Mouse (Mus musculus) lung, postnatal 0 days (tissue): ENCODE results near the gene Polr3c. TPM values are rescaled to one million over a fixed set of nuclear protein-coding genes. Genes with fewer than 3 reads are reported as not detected.
"Not testable (repeated sequence)": the region's sequence is repeated elsewhere in the genome, so short reads cannot be mapped to it uniquely, and the experiment has no call there.

ENCODE experiments used
- ATAC-seq: fragments of 200-750 bp; cut with Nextera tagmentation; 2 replicates; pipeline ENCODE4 v1.8.0; 2017; ENCODE audit warnings: moderate library complexity
- DNase-seq: peaks from one replicate; pipeline ENCODE4 v3.0.0-alpha.2; 2016; ENCODE audit warnings: low spot score
- H3K27ac ChIP-seq: fragments of 300-500 bp; sonication (generic); 2 replicates; pipeline ENCODE4 v1.5.1; 2014; ENCODE audit warnings: antibody characterized with exemption, mild to moderate bottlenecking, low read length, mixed read lengths
- H3K27me3 ChIP-seq: fragments of 300-500 bp; sonication (generic); replicated peaks from 2 replicates; pipeline ENCODE4 v1.6.1; 2014; ENCODE audit warnings: low read length, mixed read lengths; ENCODE audit not compliant: insufficient read depth
- H3K36me3 ChIP-seq: fragments of 300-500 bp; sonication (generic); 2 replicates; pipeline ENCODE4 v1.6.1; 2014; ENCODE audit warnings: low read length, mixed read lengths; ENCODE audit not compliant: insufficient read depth
- H3K4me1 ChIP-seq: fragments of 300-500 bp; sonication (generic); 2 replicates; pipeline ENCODE4 v1.6.1; 2014; ENCODE audit warnings: antibody characterized with exemption, low read depth, low read length, mixed read lengths; ENCODE audit not compliant: insufficient read depth
- H3K4me2 ChIP-seq: fragments of 300-500 bp; sonication (generic); replicated peaks from 2 replicates; pipeline ENCODE4 v1.6.1; 2014; ENCODE audit warnings: low read depth, mild to moderate bottlenecking, low read length, moderate library complexity, mixed read lengths
- H3K4me3 ChIP-seq: fragments of 300-500 bp; sonication (generic); 2 replicates; pipeline ENCODE4 v1.5.1; 2014; ENCODE audit warnings: low read depth, low read length
- H3K9ac ChIP-seq: fragments of 300-500 bp; sonication (generic); replicated peaks from 2 replicates; pipeline ENCODE4 v1.6.1; 2014; ENCODE audit warnings: low read depth, mild to moderate bottlenecking
- H3K9me3 ChIP-seq: fragments of 300-500 bp; sonication (generic); 2 replicates; pipeline ENCODE4 v1.6.1; 2016; ENCODE audit warnings: low read length, mixed read lengths
- CTCF ChIP-seq: IDR thresholded peaks from 2 replicates; pipeline ENCODE4 v1.5.1; 2016; ENCODE audit warnings: antibody characterized with exemption, mild to moderate bottlenecking
- EP300 ChIP-seq: IDR thresholded peaks from 2 replicates; pipeline ENCODE4 v1.6.1; 2016; ENCODE audit warnings: antibody characterized with exemption, mild to moderate bottlenecking, control low read depth
- WGBS: fragments of 180-500 bp; shearing (Covaris S2); extraction: QIAGEN DNeasy Blood & Tissue Kit; methylation state at CpG from one replicate; pipeline ENCODE4 v1.1.7; 2014; 5-methylcytosine and 5-hydroxymethylcytosine counted together
- polyA plus RNA-seq: library from polyadenylated mRNA; unstranded; fragments of >200 nt; fragmentation: Nextera tagmentation; extraction: Ambion mirVana; gene quantifications from 2 replicates; pipeline ENCODE4 v1.2.1, GENCODE M21; 2015

Gene Polr3c
- polyA plus RNA-seq, 1 experiment from 2014 or later = 17.9 TPM

GRCm38 (mm10) chr3:96668424-96669067 is 58.9 kb downstream of the Polr3c start:
- H3K4me1 ChIP-seq = 0 out of 2 replicates have a peak, but pooled peaks cover 9% of the 10 kb centered on the region
- no peaks in the 10 kb centered on the region for H3K9me3 ChIP-seq
- no peak overlapping the region for H3K27ac ChIP-seq
- DNase-seq = no peak
- H3K27me3 ChIP-seq = no peaks in the 10 kb centered on the region
- no peak overlapping the region for H3K9ac ChIP-seq
- no peak overlapping the region for H3K4me2 ChIP-seq
- TF ChIP-seq CTCF (no peak), EP300 (no peak)
- WGBS = 94% methylated on average over 5 of the region's 5 CpGs
- ATAC-seq = no peak
- no peaks in the 10 kb centered on the region for H3K36me3 ChIP-seq
- no peak overlapping the region for H3K4me3 ChIP-seq

- H3K27me3 ChIP-seq = no peaks in the 10 kb centered on the region
- H3K4me2 ChIP-seq = no peak overlapping the region
- no peak overlapping the region for H3K4me3 ChIP-seq
- H3K4me1 ChIP-seq = 0 out of 2 replicates have a peak, but pooled peaks cover 9% of the 10 kb centered on the region
- no peak for ATAC-seq
- H3K36me3 ChIP-seq = no peaks in the 10 kb centered on the region
- TF ChIP-seq CTCF (peak; percentile 65), EP300 (no peak)
- H3K9me3 ChIP-seq = no peaks in the 10 kb centered on the region
- DNase-seq = peak; percentile 36
- no peak overlapping the region for H3K9ac ChIP-seq
- no peak overlapping the region for H3K27ac ChIP-seq
- WGBS = 39% methylated on average over 1 of the region's 1 CpGs
These were observed 60.1 kb downstream of the Polr3c start for GRCm38 (mm10) chr3:96667316-96667715.

GRCm38 (mm10) chr3:96666916-96667315 is 60.5 kb downstream of the Polr3c start:
- H3K9ac ChIP-seq = no peak overlapping the region
- H3K4me3 ChIP-seq = no peak overlapping the region
- TF ChIP-seq EP300 (no peak), CTCF (no peak)
- H3K36me3 ChIP-seq = no peaks in the 10 kb centered on the region
- WGBS = 88% methylated on average over 5 of the region's 5 CpGs
- ATAC-seq = no peak
- DNase-seq = no peak
- H3K27ac ChIP-seq = no peak overlapping the region
- no peaks in the 10 kb centered on the region for H3K9me3 ChIP-seq
- 0 out of 2 replicates have a peak, but pooled peaks cover 9% of the 10 kb centered on the region for H3K4me1 ChIP-seq
- no peaks in the 10 kb centered on the region for H3K27me3 ChIP-seq
- no peak overlapping the region for H3K4me2 ChIP-seq

GRCm38 (mm10) chr3:96665732-96666363 is 61.6 kb downstream of the Polr3c start:
- H3K4me3 ChIP-seq, H3K4me2 ChIP-seq, ATAC-seq, H3K9ac ChIP-seq, H3K27me3 ChIP-seq, H3K9me3 ChIP-seq, DNase-seq, H3K27ac ChIP-seq, H3K36me3 ChIP-seq, H3K4me1 ChIP-seq: not testable (repeated sequence)
- 83% methylated on average over 6 of the region's 7 CpGs for WGBS

GRCm38 (mm10) chr3:96663432-96664239 is 63.8 kb downstream of the Polr3c start:
- H3K36me3 ChIP-seq = no peaks in the 10 kb centered on the region
- ATAC-seq (peak; percentile 95), DNase-seq (peak; percentile 92)
- H3K27me3 ChIP-seq = no peaks in the 10 kb centered on the region
- H3K27ac ChIP-seq = peak overlapping the region; percentile 38; the same call in 1 of the 2 replicates
- H3K4me1 ChIP-seq = 0 out of 2 replicates have a peak, but pooled peaks cover 4% of the 10 kb centered on the region
- TF ChIP-seq EP300 = peak; percentile 89
- TF ChIP-seq CTCF = peak; percentile 82
- peak overlapping the region; percentile 34 for H3K9ac ChIP-seq
- H3K9me3 ChIP-seq = no peaks in the 10 kb centered on the region
- peak overlapping the region; percentile 54 for H3K4me2 ChIP-seq
- 0 out of 2 replicates have a peak overlapping the region, but pooled peaks have one; percentile 16 for H3K4me3 ChIP-seq
- WGBS = 4% methylated on average over 15 of the region's 18 CpGs

DNA sequence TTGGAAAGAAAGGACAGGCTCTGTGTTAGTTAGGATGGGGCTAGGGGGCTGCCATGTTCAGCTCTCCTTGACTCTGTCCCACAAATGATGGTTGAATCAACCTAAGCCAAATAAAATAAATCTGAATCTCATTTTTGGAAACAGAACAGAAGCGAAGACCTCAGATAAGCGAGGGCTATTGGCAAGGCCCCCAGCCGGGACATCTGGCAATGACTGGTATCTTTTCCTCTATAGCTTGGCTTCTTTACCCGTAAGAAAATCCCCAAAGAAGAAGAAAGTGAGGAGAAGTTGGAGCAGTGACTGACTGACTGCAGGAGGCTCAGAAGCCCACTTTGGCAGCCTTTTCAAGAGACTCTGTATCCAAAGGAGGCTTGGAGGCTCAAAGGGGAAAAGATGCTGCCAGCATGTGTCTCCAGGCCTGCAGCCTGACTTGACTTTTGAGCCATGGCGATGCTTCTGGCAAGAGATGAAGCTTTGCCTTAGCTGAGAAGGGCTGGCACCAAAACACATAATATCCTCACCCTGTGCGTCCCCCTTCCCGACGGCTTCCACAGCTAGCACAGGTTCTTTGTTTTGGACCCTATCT is 64.6 kb downstream of the Polr3c start:
- WGBS = 45% methylated on average over 8 of the region's 8 CpGs
- TF ChIP-seq EP300 = no peak
- no peak for TF ChIP-seq CTCF
- no peaks in the 10 kb centered on the region for H3K36me3 ChIP-seq
- no peak overlapping the region for H3K4me3 ChIP-seq
- no peaks in the 10 kb centered on the region for H3K9me3 ChIP-seq
- ATAC-seq = no peak
- H3K9ac ChIP-seq = no peak overlapping the region
- H3K27me3 ChIP-seq = no peaks in the 10 kb centered on the region
- peak overlapping the region; percentile 54 for H3K4me2 ChIP-seq
- H3K4me1 ChIP-seq = 0 out of 2 replicates have a peak, but pooled peaks cover 4% of the 10 kb centered on the region
- peak overlapping the region; percentile 38; the same call in 1 of the 2 replicates for H3K27ac ChIP-seq
- DNase-seq = no peak

Other genes with a start within 250 kb of the Polr3c start
- 0.27 and 0.35 TPM in 2 replicates for gene Hfe2, start 202.5 kb downstream of the Polr3c start, polyA plus RNA-seq
- 468 and 502 TPM in 2 replicates for gene Txnip, start 169.7 kb downstream of the Polr3c start, polyA plus RNA-seq
- gene Gm16253, start 150.6 kb downstream of the Polr3c start, polyA plus RNA-seq = 0.73 and 0.78 TPM in 2 replicates
- gene Polr3gl, start 133.4 kb downstream of the Polr3c start, polyA plus RNA-seq = 36.7 and 43.2 TPM in 2 replicates
- gene Ankrd34a, start 131.0 kb downstream of the Polr3c start, polyA plus RNA-seq = 0.18 and 0.37 TPM in 2 replicates
- 5.4 TPM in 2 replicates for gene Lix1l, start 126.5 kb downstream of the Polr3c start, polyA plus RNA-seq
- gene Rbm8a, start 97.7 kb downstream of the Polr3c start, polyA plus RNA-seq = 90.3 and 91.4 TPM in 2 replicates
- gene Pex11b, start 92.3 kb downstream of the Polr3c start, polyA plus RNA-seq = 49.8 and 56.6 TPM in 2 replicates
- gene Gm42957, start 92.2 kb downstream of the Polr3c start, polyA plus RNA-seq = not detected in 2 replicates
- 0.31 TPM in 2 replicates for gene Itga10, start 82.0 kb downstream of the Polr3c start, polyA plus RNA-seq
- 0.42 and 0.44 TPM in 2 replicates for gene Ankrd35, start 57.5 kb downstream of the Polr3c start, polyA plus RNA-seq
- 26.9 and 31.1 TPM in 2 replicates for gene Pias3, start 31.2 kb downstream of the Polr3c start, polyA plus RNA-seq
- gene Nudt17, start 19.1 kb downstream of the Polr3c start, polyA plus RNA-seq = 5.3 and 5.8 TPM in 2 replicates
- gene Rnf115, start within 50 bp of the Polr3c start, polyA plus RNA-seq = 42.8 and 43.3 TPM in 2 replicates
- 0.06 and 0.17 TPM in 2 replicates for gene Pdzk1, start 101.7 kb upstream of the Polr3c start, polyA plus RNA-seq
- 0.39 and 0.42 TPM in 2 replicates for gene Cd160, start 101.7 kb upstream of the Polr3c start, polyA plus RNA-seq
- 48.3 and 57.0 TPM in 2 replicates for gene Gja5, start 177.1 kb upstream of the Polr3c start, polyA plus RNA-seq
- 20.9 and 26.4 TPM in 2 replicates for gene Gpr89, start 177.7 kb upstream of the Polr3c start, polyA plus RNA-seq
- not detected in 2 replicates for gene Gja8, start 198.4 kb upstream of the Polr3c start, polyA plus RNA-seq